Mouse (Mus musculus) hindbrain, embryonic 14.5 days (tissue): ENCODE data around the gene Rdh12. TPM values are rescaled to one million over a fixed set of nuclear protein-coding genes. Genes with fewer than 3 reads are reported as not detected.

Source experiments
- ATAC-seq: fragments of 200-750 bp; cut with Nextera tagmentation; 2 replicates; pipeline ENCODE4 v1.8.0; 2017; ENCODE audit warnings: moderate number of reproducible peaks, mild to moderate bottlenecking, moderate TSS enrichment, moderate library complexity; ENCODE audit not compliant: low FRiP score
- DNase-seq: peaks from one replicate; pipeline ENCODE4 v3.0.0-alpha.2; 2015; ENCODE audit warnings: low spot score
- H3K27ac ChIP-seq: fragments of 300-500 bp; sonication (generic); 2 replicates; pipeline ENCODE4 v1.5.1; 2014; ENCODE audit warnings: mild to moderate bottlenecking, moderate library complexity
- H3K27me3 ChIP-seq: fragments of 300-500 bp; sonication (generic); 2 replicates; pipeline ENCODE4 v1.6.1; 2014; ENCODE audit warnings: mild to moderate bottlenecking, low read length, mixed read lengths; ENCODE audit not compliant: control insufficient read depth, insufficient read depth
- H3K36me3 ChIP-seq: fragments of 300-500 bp; sonication (generic); replicated peaks from 2 replicates; pipeline ENCODE4 v1.6.1; 2014; ENCODE audit not compliant: control insufficient read depth, insufficient read depth
- H3K4me1 ChIP-seq: fragments of 300-500 bp; sonication (generic); replicated peaks from 2 replicates; pipeline ENCODE4 v1.6.1; 2014; ENCODE audit warnings: antibody characterized with exemption, low read length, mixed read lengths; ENCODE audit not compliant: control insufficient read depth, insufficient read depth
- H3K4me2 ChIP-seq: fragments of 300-500 bp; sonication (generic); replicated peaks from 2 replicates; pipeline ENCODE4 v1.6.1; 2014; ENCODE audit warnings: mild to moderate bottlenecking, moderate library complexity
- H3K4me3 ChIP-seq: fragments of 300-500 bp; sonication (generic); replicated peaks from 2 replicates; pipeline ENCODE4 v1.5.1; 2014; ENCODE audit warnings: mild to moderate bottlenecking, low read length
- H3K9ac ChIP-seq: fragments of 300-500 bp; sonication (generic); 2 replicates; pipeline ENCODE4 v1.6.1; 2014
- H3K9me3 ChIP-seq: fragments of 300-500 bp; sonication (generic); 2 replicates; pipeline ENCODE4 v1.6.1; 2016; ENCODE audit warnings: low read length; ENCODE audit not compliant: control insufficient read depth
- WGBS: fragments of 180-500 bp; shearing (Covaris S2); extraction: QIAGEN DNeasy Blood & Tissue Kit; methylation state at CpG from one replicate; pipeline ENCODE4 v1.1.7; 2014; 5-methylcytosine and 5-hydroxymethylcytosine counted together
- polyA plus RNA-seq: library from polyadenylated mRNA; unstranded; fragments of >200 nt; fragmentation: Nextera tagmentation; extraction: Ambion mirVana; gene quantifications from 2 replicates; pipeline ENCODE4 v1.2.1, GENCODE M21; 2014

The Rdh12 gene
- polyA plus RNA-seq, 1 experiment from 2014 or later: 0.72 TPM

DNA sequence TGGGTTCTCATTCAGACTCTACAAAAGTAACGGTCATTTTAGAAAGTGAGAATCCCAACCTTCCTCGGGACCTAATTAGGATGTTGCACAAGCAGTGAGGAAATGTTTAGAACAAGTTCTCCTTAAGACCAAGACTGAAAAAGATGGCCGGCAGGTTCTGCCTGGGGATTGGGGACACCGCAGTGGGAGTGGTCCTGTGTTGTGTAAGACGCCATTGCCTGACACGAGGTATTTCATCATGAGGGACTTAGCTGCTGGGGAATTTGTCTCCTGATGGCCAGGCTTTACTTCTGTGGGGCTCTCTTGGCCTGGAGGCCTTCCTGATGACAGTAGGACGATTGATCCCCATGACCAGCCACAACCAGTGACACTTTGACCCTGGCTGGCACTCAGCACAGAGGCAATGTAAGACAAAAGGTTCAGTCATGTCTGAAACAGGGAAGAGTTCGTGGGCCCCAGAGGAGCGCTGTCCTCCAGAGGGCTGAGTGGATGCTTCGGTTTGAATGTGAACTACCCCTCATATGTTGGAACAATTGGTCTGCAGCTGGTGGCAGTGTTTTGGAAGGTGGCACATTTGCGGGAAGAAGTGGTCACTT lies 26.9 kb downstream of the Rdh12 start:
- peaks cover 59% of the 10 kb centered on the region for H3K36me3 ChIP-seq
- no peak overlapping the region for H3K4me3 ChIP-seq
- no peak overlapping the region for H3K9ac ChIP-seq
- no peak overlapping the region for H3K4me2 ChIP-seq
- H3K4me1 ChIP-seq: no peaks in the 10 kb centered on the region
- H3K27ac ChIP-seq: no peak overlapping the region
- 59% methylated on average over 11 of the region's 11 CpGs for WGBS
- no peaks in the 10 kb centered on the region for H3K27me3 ChIP-seq
- ATAC-seq (no peak), DNase-seq (no peak)
- no peaks in the 10 kb centered on the region for H3K9me3 ChIP-seq

GRCm38 (mm10) chr12:79241985-79242384 lies 33.3 kb downstream of the Rdh12 start:
- Histone ChIP-seq H3K4me1 (no peaks in the 10 kb centered on the region), H3K36me3 (peaks cover 99% of the 10 kb centered on the region), H3K9ac (no peak overlapping the region), H3K4me2 (no peak overlapping the region), H3K27me3 (no peaks in the 10 kb centered on the region), H3K9me3 (no peaks in the 10 kb centered on the region), H3K4me3 (no peak overlapping the region), H3K27ac (no peak overlapping the region)
- no peak for DNase-seq
- 99% methylated on average over 2 of the region's 2 CpGs for WGBS
- no peak for ATAC-seq

- H3K4me2 ChIP-seq: no peak overlapping the region
- no peaks in the 10 kb centered on the region for H3K9me3 ChIP-seq
- no peak overlapping the region for H3K9ac ChIP-seq
- H3K36me3 ChIP-seq: peaks cover 98% of the 10 kb centered on the region
- WGBS: 95% methylated on average over 6 of the region's 6 CpGs
- no peak overlapping the region for H3K27ac ChIP-seq
- H3K27me3 ChIP-seq: no peaks in the 10 kb centered on the region
- ATAC-seq (no peak), DNase-seq (no peak)
- H3K4me1 ChIP-seq: no peaks in the 10 kb centered on the region
- no peak overlapping the region for H3K4me3 ChIP-seq
These were observed 34.2 kb downstream of the Rdh12 start for GRCm38 (mm10) chr12:79242921-79243320.

DNA sequence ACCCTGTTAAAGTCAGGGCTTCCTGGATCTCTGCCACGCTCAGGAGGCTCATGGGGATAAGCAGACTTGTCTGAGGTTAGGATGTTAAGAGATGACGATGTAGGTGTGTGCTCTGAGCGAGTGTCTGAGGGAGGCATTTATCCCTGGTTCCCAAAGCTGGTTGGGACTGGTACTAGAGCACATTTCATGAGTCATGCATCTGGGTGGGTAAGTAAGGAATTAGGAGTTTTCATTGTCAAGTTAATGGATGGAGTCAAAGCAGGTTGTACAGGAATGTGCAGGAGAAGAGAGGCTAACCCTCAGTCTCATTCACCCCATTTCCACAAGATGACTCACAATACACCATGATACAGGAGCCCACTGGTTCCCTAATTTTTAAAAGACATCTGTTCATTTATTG lies 39.4 kb downstream of the Rdh12 start:
- H3K27me3 ChIP-seq: no peaks in the 10 kb centered on the region
- H3K4me1 ChIP-seq: no peaks in the 10 kb centered on the region
- no peaks in the 10 kb centered on the region for H3K9me3 ChIP-seq
- H3K9ac ChIP-seq: no peak overlapping the region
- H3K27ac ChIP-seq: no peak overlapping the region
- DNase-seq (no peak), ATAC-seq (no peak)
- H3K4me2 ChIP-seq: no peak overlapping the region
- H3K36me3 ChIP-seq: peaks cover 96% of the 10 kb centered on the region
- WGBS: 82% methylated on average over 3 of the region's 3 CpGs
- no peak overlapping the region for H3K4me3 ChIP-seq

- WGBS: 90% methylated on average over 9 of the region's 9 CpGs
- Histone ChIP-seq H3K4me1 (no peaks in the 10 kb centered on the region), H3K27ac (no peak overlapping the region), H3K9me3 (no peaks in the 10 kb centered on the region), H3K4me2 (no peak overlapping the region), H3K36me3 (peaks cover 93% of the 10 kb centered on the region), H3K9ac (no peak overlapping the region), H3K4me3 (no peak overlapping the region), H3K27me3 (no peaks in the 10 kb centered on the region)
- DNase-seq (no peak), ATAC-seq (no peak)
These were observed 44.8 kb downstream of the Rdh12 start for GRCm38 (mm10) chr12:79253294-79254053.

DNA sequence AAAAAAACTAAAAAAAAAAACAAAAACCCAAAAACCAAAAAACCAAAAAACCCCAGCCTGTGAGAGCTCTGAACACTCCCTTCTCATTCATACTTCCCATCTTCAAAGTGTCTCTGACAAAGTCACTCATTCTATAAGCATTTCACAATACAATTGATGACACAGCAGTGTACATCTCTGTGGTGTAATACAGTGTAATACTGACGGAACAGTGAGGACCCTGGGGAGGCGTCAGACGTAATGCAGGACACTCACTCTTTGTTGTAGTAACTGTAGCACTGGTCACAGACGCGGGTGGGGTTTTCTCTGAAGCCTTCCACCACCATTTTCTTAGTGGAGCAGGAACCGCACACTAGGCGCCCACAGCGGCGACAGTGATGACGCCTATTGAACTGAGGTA lies 46.3 kb downstream of the Rdh12 start:
- no peak overlapping the region for H3K9ac ChIP-seq
- peaks cover 83% of the 10 kb centered on the region for H3K36me3 ChIP-seq
- no peaks in the 10 kb centered on the region for H3K27me3 ChIP-seq

DNA sequence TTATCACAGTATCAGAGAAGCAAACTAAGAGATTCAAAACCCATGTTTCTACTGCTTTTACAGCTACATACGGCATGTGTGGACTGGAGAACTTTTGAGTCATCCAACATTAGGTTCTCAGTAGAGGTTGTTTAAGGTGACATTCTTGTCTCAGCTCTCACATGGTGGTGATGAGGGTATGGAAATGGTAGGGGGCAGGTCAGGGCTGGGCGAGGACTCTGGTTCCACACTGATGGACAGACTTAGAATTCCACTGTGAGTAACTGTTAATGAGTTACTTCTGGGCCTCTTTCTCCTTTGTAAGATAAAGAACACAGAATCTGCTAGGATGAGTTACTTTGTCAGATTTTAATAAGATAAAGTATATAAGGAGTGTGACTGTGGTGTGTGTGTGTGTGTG lies 51.4 kb downstream of the Rdh12 start:
- H3K4me1 ChIP-seq: no peaks in the 10 kb centered on the region
- H3K4me2 ChIP-seq: no peak overlapping the region
- no peak for DNase-seq
- H3K9me3 ChIP-seq: no peaks in the 10 kb centered on the region
- 83% methylated on average over 2 of the region's 2 CpGs for WGBS
- H3K27ac ChIP-seq: no peak overlapping the region
- no peak for ATAC-seq
- H3K27me3 ChIP-seq: no peaks in the 10 kb centered on the region
- peaks cover 82% of the 10 kb centered on the region for H3K36me3 ChIP-seq
- H3K9ac ChIP-seq: no peak overlapping the region
- H3K4me3 ChIP-seq: no peak overlapping the region

More for the DNA sequence above, 46.3 kb downstream of the Rdh12 start:
- H3K27ac ChIP-seq: no peak overlapping the region
- H3K4me3 ChIP-seq: no peak overlapping the region
- H3K4me1 ChIP-seq: no peaks in the 10 kb centered on the region
- no peaks in the 10 kb centered on the region for H3K9me3 ChIP-seq
- 95% methylated on average over 10 of the region's 10 CpGs for WGBS
- DNase-seq (no peak), ATAC-seq (no peak)
- H3K4me2 ChIP-seq: no peak overlapping the region

DNA sequence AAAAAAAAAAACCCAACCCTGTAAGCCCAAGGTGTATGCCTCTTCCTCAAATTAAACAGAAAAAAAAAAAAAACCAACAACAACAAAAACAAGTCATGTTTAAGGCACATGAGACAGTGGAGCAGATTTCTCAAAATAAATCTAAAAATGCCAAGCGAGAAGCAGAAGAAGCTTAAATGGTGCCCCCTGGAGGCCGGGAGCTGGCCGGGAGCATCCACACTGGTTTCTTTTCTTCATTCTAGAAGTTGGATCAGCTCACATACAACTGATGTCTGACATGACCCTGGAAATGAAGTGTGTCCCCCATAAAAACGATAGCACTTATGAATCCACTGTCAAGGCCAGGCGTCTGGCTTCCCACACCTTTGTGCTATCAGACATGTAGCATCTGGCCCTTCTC lies 52.3 kb downstream of the Rdh12 start:
- Histone ChIP-seq H3K36me3 (peaks cover 85% of the 10 kb centered on the region), H3K4me3 (no peak overlapping the region), H3K27ac (no peak overlapping the region), H3K9ac (no peak overlapping the region), H3K4me1 (no peaks in the 10 kb centered on the region), H3K9me3 (no peaks in the 10 kb centered on the region), H3K27me3 (no peaks in the 10 kb centered on the region), H3K4me2 (no peak overlapping the region)
- ATAC-seq: no peak
- DNase-seq: peak; percentile 49
- 48% methylated on average over 5 of the region's 5 CpGs for WGBS
